Mouse (Mus musculus) embryonic facial prominence, embryonic 13.5 days (tissue): ENCODE results near the gene Spaca4. TPM values are rescaled to one million over a fixed set of nuclear protein-coding genes. Genes with fewer than 3 reads are reported as not detected.

Source experiments
- ATAC-seq: fragments of 200-750 bp; cut with Nextera tagmentation; 2 replicates; pipeline ENCODE4 v1.8.0; 2017; ENCODE audit warnings: low read depth; ENCODE audit not compliant: insufficient number of reproducible peaks, insufficient read depth, low FRiP score, low TSS enrichment
- H3K27ac ChIP-seq: fragments of 300-500 bp; sonication (generic); 2 replicates; pipeline ENCODE4 v1.5.1; 2015; ENCODE audit warnings: moderate library complexity, mild to moderate bottlenecking, inconsistent platforms
- H3K27me3 ChIP-seq: fragments of 300-500 bp; sonication (generic); 2 replicates; pipeline ENCODE4 v1.6.1; 2015; ENCODE audit warnings: mild to moderate bottlenecking, inconsistent platforms
- H3K36me3 ChIP-seq: fragments of 300-500 bp; sonication (generic); 2 replicates; pipeline ENCODE4 v1.6.1; 2015; ENCODE audit warnings: mild to moderate bottlenecking, inconsistent platforms
- H3K4me1 ChIP-seq: fragments of 300-500 bp; sonication (generic); 2 replicates; pipeline ENCODE4 v1.6.1; 2015; ENCODE audit warnings: inconsistent platforms
- H3K4me2 ChIP-seq: fragments of 300-500 bp; sonication (generic); 2 replicates; pipeline ENCODE4 v1.6.1; 2015; ENCODE audit warnings: moderate library complexity, mild to moderate bottlenecking, inconsistent platforms
- H3K4me3 ChIP-seq: fragments of 300-500 bp; sonication (generic); 2 replicates; pipeline ENCODE4 v1.5.1; 2015; ENCODE audit warnings: mild to moderate bottlenecking, inconsistent platforms
- H3K9ac ChIP-seq: fragments of 300-500 bp; sonication (generic); 2 replicates; pipeline ENCODE4 v1.6.1; 2015; ENCODE audit warnings: mild to moderate bottlenecking, inconsistent platforms
- H3K9me3 ChIP-seq: fragments of 300-500 bp; sonication (generic); 2 replicates; pipeline ENCODE4 v1.6.1; 2016; ENCODE audit warnings: inconsistent platforms
- WGBS: fragments of 180-500 bp; shearing (Covaris S2); methylation state at CpG from one replicate; pipeline ENCODE4 v1.1.7; 2015; ENCODE audit warnings: mixed read lengths; 5-methylcytosine and 5-hydroxymethylcytosine counted together
- polyA plus RNA-seq: library from polyadenylated mRNA; unstranded; fragments of >200 nt; fragmentation: Nextera tagmentation; extraction: Ambion mirVana; gene quantifications from 2 replicates; pipeline ENCODE4 v1.2.1, GENCODE M21; 2015

The Spaca4 gene
- polyA plus RNA-seq, 1 experiment from 2014 or later, result not detected

- Histone ChIP-seq H3K36me3 (no peaks in the 10 kb centered on the region), H3K4me3 (no peak overlapping the region), H3K9me3 (no peaks in the 10 kb centered on the region), H3K27me3 (no peaks in the 10 kb centered on the region), H3K27ac (no peak overlapping the region), H3K4me2 (no peak overlapping the region), H3K4me1 (peaks cover 8% of the 10 kb centered on the region), H3K9ac (no peak overlapping the region)
- ATAC-seq, result no peak
- WGBS, result 80% methylated on average over 7 of the region's 7 CpGs
Measured at GRCm38 (mm10) chr7:45677627-45678295, 47.9 kb downstream of the Spaca4 start.

Other genes starting within 250 kb of the Spaca4 start
- gene Tulp2, start 243.9 kb downstream of the Spaca4 start, polyA plus RNA-seq, result 0.59 and 1.2 TPM in 2 replicates
- not detected in 2 replicates for gene Gm45808, start 239.0 kb downstream of the Spaca4 start, polyA plus RNA-seq
- 4.5 TPM in 2 replicates for gene Dhdh, start 237.0 kb downstream of the Spaca4 start, polyA plus RNA-seq
- gene Nucb1, start 215.4 kb downstream of the Spaca4 start, polyA plus RNA-seq, result 198 and 206 TPM in 2 replicates
- 22.9 and 23.0 TPM in 2 replicates for gene Ppp1r15a, start 199.5 kb downstream of the Spaca4 start, polyA plus RNA-seq
- gene Plekha4, start 199.5 kb downstream of the Spaca4 start, polyA plus RNA-seq, result 2.9 and 3.8 TPM in 2 replicates
- 0.25 and 0.83 TPM in 2 replicates for gene Hsd17b14, start 170.9 kb downstream of the Spaca4 start, polyA plus RNA-seq
- gene Bcat2, start 155.7 kb downstream of the Spaca4 start, polyA plus RNA-seq, result 67.1 and 68.4 TPM in 2 replicates
- 0.39 and 0.96 TPM in 2 replicates for gene Fgf21, start 110.3 kb downstream of the Spaca4 start, polyA plus RNA-seq
- 1.9 and 2.3 TPM in 2 replicates for gene Fut1, start 108.5 kb downstream of the Spaca4 start, polyA plus RNA-seq
- gene Izumo1, start 104.0 kb downstream of the Spaca4 start, polyA plus RNA-seq, result 0.27 and 0.39 TPM in 2 replicates
- 8.0 and 8.8 TPM in 2 replicates for gene Rasip1, start 98.3 kb downstream of the Spaca4 start, polyA plus RNA-seq
- gene Mamstr, start 85.8 kb downstream of the Spaca4 start, polyA plus RNA-seq, result 5.2 and 7.8 TPM in 2 replicates
- 0.45 and 0.54 TPM in 2 replicates for gene Fut2, start 59.4 kb downstream of the Spaca4 start, polyA plus RNA-seq
- gene Ntn5, start 41.8 kb downstream of the Spaca4 start, polyA plus RNA-seq, result 5.4 and 5.7 TPM in 2 replicates
- 6.3 and 6.8 TPM in 2 replicates for gene Sec1, start 31.4 kb downstream of the Spaca4 start, polyA plus RNA-seq
- 15.2 and 17.3 TPM in 2 replicates for gene Car11, start 26.0 kb downstream of the Spaca4 start, polyA plus RNA-seq
- 7.8 and 10.2 TPM in 2 replicates for gene Dbp, start 20.7 kb downstream of the Spaca4 start, polyA plus RNA-seq
- gene Rpl18, start 10.4 kb downstream of the Spaca4 start, polyA plus RNA-seq, result 936 and 1,128 TPM in 2 replicates
- gene Sphk2, start 7.8 kb downstream of the Spaca4 start, polyA plus RNA-seq, result 34.4 and 34.9 TPM in 2 replicates
- 1.4 and 1.5 TPM in 2 replicates for gene Fam83e, start 4.6 kb downstream of the Spaca4 start, polyA plus RNA-seq
- 4.1 and 4.2 TPM in 2 replicates for gene Lmtk3, start 57.9 kb upstream of the Spaca4 start, polyA plus RNA-seq
- gene Sult2b1, start 58.9 kb upstream of the Spaca4 start, polyA plus RNA-seq, result 7.7 and 8.4 TPM in 2 replicates
- 133 and 138 TPM in 2 replicates for gene Cyth2, start 88.8 kb upstream of the Spaca4 start, polyA plus RNA-seq
- 2.2 TPM in 2 replicates for gene Kcnj14, start 99.0 kb upstream of the Spaca4 start, polyA plus RNA-seq
- 62.7 and 74.0 TPM in 2 replicates for gene Grwd1, start 105.1 kb upstream of the Spaca4 start, polyA plus RNA-seq
- 62.6 and 74.4 TPM in 2 replicates for gene Kdelr1, start 147.0 kb upstream of the Spaca4 start, polyA plus RNA-seq
- gene Grin2d, start 152.6 kb upstream of the Spaca4 start, polyA plus RNA-seq, result 0.56 and 0.72 TPM in 2 replicates
- 0.41 TPM in 1 of 2 replicates, not detected in the other for gene Syngr4, start 170.9 kb upstream of the Spaca4 start, polyA plus RNA-seq
- gene Tmem143, start 171.1 kb upstream of the Spaca4 start, polyA plus RNA-seq, result 7.1 and 7.2 TPM in 2 replicates
- 199 and 213 TPM in 2 replicates for gene Emp3, start 195.6 kb upstream of the Spaca4 start, polyA plus RNA-seq
- 2.4 and 3.2 TPM in 2 replicates for gene Ccdc114, start 198.3 kb upstream of the Spaca4 start, polyA plus RNA-seq